ENCODE assay signal across 16 mouse cellular contexts in genomic region chr11:90059241-90059640, GRCm38 (mm10). TPM values are rescaled to one million over a fixed set of nuclear protein-coding genes. Genes with fewer than 3 reads are reported as not detected.
"Had no signal": no experiment of that assay in that cellular context is flagged by ENCODE, and none has a peak within 500 bp of the region (broad histone marks: within the 10 kb centered on the region; RNA-seq: fewer than 3 reads in every experiment).

No protein-coding gene starts in this region.

- H3K27ac ChIP-seq: kidney, postnatal 0 days; limb, embryonic 15.5 days; liver, embryonic 12.5 days; lung, embryonic 15.5 days; midbrain, embryonic 10.5 days; neural tube, embryonic 12.5 days had no signal

- H3K4me2 ChIP-seq: limb, embryonic 15.5 days; liver, embryonic 12.5 days; lung, embryonic 15.5 days; neural tube, embryonic 12.5 days had no signal

- ATAC-seq: liver, embryonic 12.5 days had no signal

- H3K4me1 ChIP-seq: liver, embryonic 12.5 days; midbrain, embryonic 10.5 days; neural tube, embryonic 12.5 days had no signal

- H3K27me3 ChIP-seq: limb, embryonic 15.5 days; liver, embryonic 12.5 days; lung, embryonic 15.5 days; neural tube, embryonic 12.5 days had no signal

- H3K36me3 ChIP-seq: limb, embryonic 15.5 days; liver, embryonic 12.5 days; lung, embryonic 15.5 days; midbrain, embryonic 10.5 days; neural tube, embryonic 12.5 days had no signal

- DNase-seq: kidney, adult 8-10 months; kidney, postnatal 36 days; lung, postnatal 36 days; midbrain, embryonic 14.5 days; retina, postnatal 1 day; right cerebral cortex, postnatal 4 days; spleen, adult 18-20 months; thymus, adult 2 months; thymus, postnatal 36 days had no signal

- H3K9ac ChIP-seq: limb, embryonic 15.5 days; liver, embryonic 12.5 days; lung, embryonic 15.5 days; neural tube, embryonic 12.5 days had no signal

- H3K4me3 ChIP-seq: limb, embryonic 15.5 days; liver, embryonic 12.5 days; lung, embryonic 15.5 days; midbrain, embryonic 10.5 days; neural tube, embryonic 12.5 days had no signal

- H3K9me3 ChIP-seq: limb, embryonic 15.5 days; liver, embryonic 12.5 days; lung, embryonic 15.5 days had no signal

RNA-seq across cellular contexts. Expression of gene Tmem100, which starts 29.1 kb away (rescaled TPM):
- total RNA-seq: monocyte, adult 5-6 weeks had no signal
